Mouse (Mus musculus) embryonic facial prominence, embryonic 14.5 days (tissue): Measurements from ENCODE around the gene Shank2. TPM values are rescaled to one million over a fixed set of nuclear protein-coding genes. Genes with fewer than 3 reads are reported as not detected.

Experiments
- ATAC-seq: fragments of 200-750 bp; cut with Nextera tagmentation; 2 replicates; pipeline ENCODE4 v1.8.0; 2017; ENCODE audit warnings: low read depth, moderate number of reproducible peaks, moderate TSS enrichment
- DNase-seq: peaks from one replicate; pipeline ENCODE4 v3.0.0-alpha.2; 2015; ENCODE audit warnings: low spot score
- H3K27ac ChIP-seq: fragments of 300-500 bp; sonication (generic); replicated peaks from 2 replicates; pipeline ENCODE4 v1.5.1; 2014; ENCODE audit warnings: low read depth, mild to moderate bottlenecking, low read length, moderate library complexity
- H3K27me3 ChIP-seq: fragments of 300-500 bp; sonication (generic); replicated peaks from 2 replicates; pipeline ENCODE4 v1.6.1; 2014; ENCODE audit warnings: low read length; ENCODE audit not compliant: control insufficient read depth, insufficient read depth
- H3K36me3 ChIP-seq: fragments of 300-500 bp; sonication (generic); 2 replicates; pipeline ENCODE4 v1.6.1; 2014; ENCODE audit warnings: low read length, mixed read lengths; ENCODE audit not compliant: control insufficient read depth, insufficient read depth
- H3K4me1 ChIP-seq: fragments of 300-500 bp; sonication (generic); 2 replicates; pipeline ENCODE4 v1.6.1; 2014; ENCODE audit warnings: antibody characterized with exemption, low read length; ENCODE audit not compliant: control insufficient read depth, insufficient read depth
- H3K4me2 ChIP-seq: fragments of 300-500 bp; sonication (generic); 2 replicates; pipeline ENCODE4 v1.6.1; 2014; ENCODE audit warnings: low read depth, mild to moderate bottlenecking, low read length, moderate library complexity, mixed read lengths
- H3K4me3 ChIP-seq: fragments of 300-500 bp; sonication (generic); 2 replicates; pipeline ENCODE4 v1.5.1; 2014; ENCODE audit warnings: low read depth, mild to moderate bottlenecking, low read length
- H3K9ac ChIP-seq: fragments of 300-500 bp; sonication (generic); 2 replicates; pipeline ENCODE4 v1.6.1; 2014; ENCODE audit warnings: low read depth, mild to moderate bottlenecking, low read length, moderate library complexity, mixed read lengths
- H3K9me3 ChIP-seq: fragments of 300-500 bp; sonication (generic); 2 replicates; pipeline ENCODE4 v1.6.1; 2016; ENCODE audit warnings: low read length; ENCODE audit not compliant: control insufficient read depth
- WGBS: fragments of 180-500 bp; shearing (Covaris S2); extraction: QIAGEN DNeasy Blood & Tissue Kit; methylation state at CpG from one replicate; pipeline ENCODE4 v1.1.7; 2014; 5-methylcytosine and 5-hydroxymethylcytosine counted together
- polyA plus RNA-seq: library from polyadenylated mRNA; unstranded; fragments of >200 nt; fragmentation: Nextera tagmentation; extraction: Ambion mirVana; gene quantifications from 2 replicates; pipeline ENCODE4 v1.2.1, GENCODE M21; 2014

Shank2 gene
- polyA plus RNA-seq, 1 experiment from 2014 or later, result 0.72 TPM

DNA sequence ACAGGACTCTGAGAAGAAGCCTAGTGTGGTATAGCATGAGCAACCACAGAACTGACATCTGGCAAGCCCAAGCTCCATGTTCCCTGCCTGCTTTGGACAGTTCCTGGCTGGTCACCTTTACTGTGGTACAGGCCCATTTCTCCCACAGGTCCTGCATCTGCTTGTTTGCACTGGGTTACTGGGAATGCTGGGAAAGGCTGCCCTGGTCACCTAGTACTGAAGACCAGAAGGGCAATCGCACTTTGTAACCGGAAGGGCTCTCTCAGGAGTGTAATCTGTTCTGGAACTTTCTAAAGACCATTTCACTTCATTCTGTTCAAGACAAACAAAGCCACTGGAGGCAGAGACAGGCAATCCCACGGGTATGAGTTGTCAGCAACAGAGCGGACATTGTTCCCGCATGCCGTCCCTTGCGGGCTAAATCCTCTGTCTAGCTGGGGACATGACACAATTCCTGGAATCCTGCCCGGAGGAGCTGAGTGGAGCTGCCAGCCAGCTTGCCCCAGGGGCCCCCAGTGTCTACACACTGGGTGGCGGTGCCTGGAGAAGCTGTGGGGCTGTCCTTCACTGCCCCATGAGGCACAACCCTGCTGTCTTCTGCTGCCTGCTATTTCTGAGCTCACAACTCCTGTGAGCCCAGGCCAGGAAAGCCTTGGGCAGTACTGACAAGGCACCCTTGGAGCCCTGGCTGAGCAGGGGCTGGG is 36.4 kb downstream of the Shank2 start:
- H3K4me2 ChIP-seq, result no peak overlapping the region
- H3K36me3 ChIP-seq, result no peaks in the 10 kb centered on the region
- H3K27me3 ChIP-seq, result no peaks in the 10 kb centered on the region
- 22% methylated on average over 9 of the region's 9 CpGs for WGBS
- H3K9me3 ChIP-seq, result no peaks in the 10 kb centered on the region
- no peak overlapping the region for H3K9ac ChIP-seq
- H3K4me3 ChIP-seq, result no peak overlapping the region
- DNase-seq (peak; percentile 86), ATAC-seq (peak; percentile 91)
- 0 out of 2 replicates have a peak overlapping the region, but pooled peaks have one; percentile 10 for H3K27ac ChIP-seq
- H3K4me1 ChIP-seq, result peaks cover 5% of the 10 kb centered on the region; the same call in 1 of the 2 replicates

DNA sequence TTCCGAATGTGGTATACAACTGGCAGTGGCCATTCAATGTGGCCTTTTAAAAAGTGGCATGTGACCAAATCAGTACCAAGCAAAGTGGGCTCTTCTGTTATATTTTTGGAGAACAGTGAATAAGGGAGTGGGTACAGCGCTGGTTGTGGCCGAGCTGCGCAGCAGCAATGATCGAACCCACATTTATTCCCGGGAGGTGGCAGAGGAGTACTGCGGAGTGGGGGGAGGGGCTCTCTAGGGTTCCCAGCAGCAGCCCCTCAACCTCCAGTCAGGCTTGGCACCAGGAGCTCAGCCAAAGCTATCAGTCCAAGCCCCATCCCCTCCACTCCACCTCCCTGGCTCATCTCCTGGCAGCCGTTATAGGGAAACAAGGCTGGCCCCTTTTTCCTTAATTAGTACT is 37.0 kb downstream of the Shank2 start:
- peak; percentile 45; the same call in 1 of the 2 replicates for ATAC-seq
- Histone ChIP-seq H3K36me3 (no peaks in the 10 kb centered on the region), H3K4me3 (no peak overlapping the region), H3K27ac (no peak overlapping the region), H3K9ac (no peak overlapping the region), H3K27me3 (no peaks in the 10 kb centered on the region), H3K4me1 (peaks cover 5% of the 10 kb centered on the region; the same call in 1 of the 2 replicates), H3K4me2 (no peak overlapping the region), H3K9me3 (no peaks in the 10 kb centered on the region)
- 60% methylated on average over 8 of the region's 8 CpGs for WGBS
- no peak for DNase-seq

DNA sequence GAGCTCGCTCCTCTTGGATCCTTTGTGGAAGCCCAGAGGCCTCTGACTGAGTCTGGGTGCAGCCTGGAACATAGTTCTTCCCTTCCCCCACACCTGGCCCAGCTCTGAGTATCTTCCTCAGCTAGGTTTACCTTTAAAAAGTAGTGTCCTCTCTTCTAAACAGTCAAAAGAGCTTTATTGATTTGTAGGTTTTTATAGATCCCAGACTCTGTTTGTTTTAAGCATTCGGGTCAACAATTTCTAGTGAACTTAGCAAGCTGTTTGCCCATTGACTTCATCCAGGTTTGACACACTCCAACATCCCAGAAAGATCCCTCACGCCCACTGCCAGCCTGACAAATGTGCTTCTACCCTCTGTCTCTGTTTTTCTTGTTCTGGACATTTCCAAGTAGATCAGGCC is 38.6 kb downstream of the Shank2 start:
- no peak overlapping the region for H3K4me3 ChIP-seq
- H3K9ac ChIP-seq, result no peak overlapping the region
- ATAC-seq (no peak), DNase-seq (no peak)
- no peaks in the 10 kb centered on the region for H3K36me3 ChIP-seq
- H3K27me3 ChIP-seq, result no peaks in the 10 kb centered on the region
- H3K9me3 ChIP-seq, result no peaks in the 10 kb centered on the region
- no peak overlapping the region for H3K27ac ChIP-seq
- 63% methylated on average over 3 of the region's 3 CpGs for WGBS
- no peak overlapping the region for H3K4me2 ChIP-seq
- H3K4me1 ChIP-seq, result peaks cover 5% of the 10 kb centered on the region; the same call in 1 of the 2 replicates

DNA sequence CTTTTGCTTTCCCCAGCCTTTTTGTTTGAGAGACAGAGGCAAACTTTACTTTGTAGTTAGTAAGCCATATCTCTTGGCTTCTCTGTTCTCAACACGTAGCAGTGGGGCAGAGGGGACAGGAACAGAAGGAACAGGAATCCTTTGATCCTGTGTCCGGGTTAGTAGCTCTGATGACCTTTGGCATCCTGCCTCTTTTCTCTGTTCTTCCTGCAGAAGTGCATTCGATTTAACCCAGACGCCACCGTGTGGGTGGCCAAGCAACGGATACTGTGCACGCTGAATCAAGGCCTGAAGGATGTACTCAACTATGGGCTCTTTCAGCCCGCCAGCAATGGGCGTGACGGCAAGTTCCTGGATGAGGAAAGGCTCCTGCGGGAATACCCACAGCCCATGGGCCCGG is 50.3 kb downstream of the Shank2 start:
- no peaks in the 10 kb centered on the region for H3K9me3 ChIP-seq
- no peak overlapping the region for H3K4me3 ChIP-seq
- no peak overlapping the region for H3K27ac ChIP-seq
- H3K4me2 ChIP-seq, result no peak overlapping the region
- peak; percentile 38 for DNase-seq
- no peak for ATAC-seq
- no peak overlapping the region for H3K9ac ChIP-seq
- WGBS, result 2% methylated on average over 12 of the region's 12 CpGs
- no peaks in the 10 kb centered on the region for H3K36me3 ChIP-seq
- H3K27me3 ChIP-seq, result no peaks in the 10 kb centered on the region
- H3K4me1 ChIP-seq, result no peaks in the 10 kb centered on the region

DNA sequence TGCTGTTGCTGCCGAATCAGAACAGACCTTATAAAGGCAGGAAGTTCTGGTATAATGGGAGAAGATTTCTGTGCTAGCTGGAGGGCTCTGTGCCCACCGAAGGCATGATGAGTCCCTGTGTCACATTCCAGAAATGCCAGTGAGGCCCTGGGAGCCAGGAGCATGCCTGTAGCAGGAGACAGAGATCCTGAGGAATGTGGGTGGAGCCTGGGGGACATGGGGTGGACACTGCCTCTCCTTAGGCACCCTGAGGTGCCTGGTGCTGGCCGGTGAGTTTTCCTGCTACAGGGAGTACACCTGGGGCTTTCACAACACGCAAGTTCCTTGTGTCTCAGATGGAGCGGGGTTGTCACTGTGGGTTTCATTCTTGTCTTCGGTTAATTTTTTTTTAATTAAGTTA is 53.5 kb downstream of the Shank2 start:
- Histone ChIP-seq H3K9ac (no peak overlapping the region), H3K9me3 (no peaks in the 10 kb centered on the region), H3K4me1 (no peaks in the 10 kb centered on the region), H3K27ac (no peak overlapping the region), H3K36me3 (no peaks in the 10 kb centered on the region), H3K27me3 (no peaks in the 10 kb centered on the region), H3K4me2 (no peak overlapping the region), H3K4me3 (no peak overlapping the region)
- ATAC-seq (no peak), DNase-seq (peak; percentile 18)
- WGBS, result 44% methylated on average over 6 of the region's 6 CpGs

DNA sequence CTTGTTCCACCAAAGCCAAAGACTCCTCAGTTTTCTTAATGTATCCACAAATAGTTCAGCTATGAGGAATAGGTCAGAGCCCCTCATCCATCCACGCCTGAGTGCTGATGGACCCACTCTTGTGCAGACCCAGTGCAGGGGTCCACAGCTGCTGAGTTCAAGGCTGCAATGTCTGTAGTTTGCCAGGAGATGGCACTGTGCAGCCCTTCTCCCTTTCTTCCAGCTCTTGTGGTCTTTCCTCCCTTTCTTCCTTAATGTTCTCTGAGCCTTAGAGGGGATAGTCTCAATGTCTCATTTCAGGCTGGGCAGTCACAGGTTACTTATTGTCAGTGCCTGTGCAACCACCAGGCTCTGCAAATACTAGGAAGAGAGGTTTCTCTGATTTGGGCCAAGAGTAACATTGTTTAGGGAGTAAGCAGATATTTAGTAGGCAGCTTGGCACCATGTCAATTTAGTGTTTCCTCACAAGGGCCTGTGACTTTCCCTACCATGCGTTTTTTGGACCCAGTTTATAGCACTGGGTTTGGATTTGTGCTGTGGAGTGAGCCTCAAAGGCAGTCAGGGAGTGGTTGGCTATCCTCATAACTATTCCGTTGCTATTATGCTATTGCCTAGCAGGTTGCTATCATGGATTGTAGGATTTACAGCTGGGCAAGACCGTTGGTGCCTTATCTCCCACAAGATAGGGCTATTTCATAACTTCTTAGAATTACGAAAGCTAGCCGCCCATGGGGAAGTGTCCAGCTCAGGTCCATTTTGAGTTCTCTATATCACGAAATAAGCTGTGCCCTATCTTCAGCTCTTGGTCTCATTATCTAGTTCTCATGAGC is 54.2 kb downstream of the Shank2 start:
- Histone ChIP-seq H3K9me3 (no peaks in the 10 kb centered on the region), H3K4me2 (no peak overlapping the region), H3K4me1 (no peaks in the 10 kb centered on the region), H3K36me3 (no peaks in the 10 kb centered on the region), H3K27ac (no peak overlapping the region), H3K27me3 (no peaks in the 10 kb centered on the region), H3K4me3 (no peak overlapping the region), H3K9ac (no peak overlapping the region)
- ATAC-seq (no peak), DNase-seq (no peak)
- WGBS, result 70% methylated on average over 7 of the region's 7 CpGs

DNA sequence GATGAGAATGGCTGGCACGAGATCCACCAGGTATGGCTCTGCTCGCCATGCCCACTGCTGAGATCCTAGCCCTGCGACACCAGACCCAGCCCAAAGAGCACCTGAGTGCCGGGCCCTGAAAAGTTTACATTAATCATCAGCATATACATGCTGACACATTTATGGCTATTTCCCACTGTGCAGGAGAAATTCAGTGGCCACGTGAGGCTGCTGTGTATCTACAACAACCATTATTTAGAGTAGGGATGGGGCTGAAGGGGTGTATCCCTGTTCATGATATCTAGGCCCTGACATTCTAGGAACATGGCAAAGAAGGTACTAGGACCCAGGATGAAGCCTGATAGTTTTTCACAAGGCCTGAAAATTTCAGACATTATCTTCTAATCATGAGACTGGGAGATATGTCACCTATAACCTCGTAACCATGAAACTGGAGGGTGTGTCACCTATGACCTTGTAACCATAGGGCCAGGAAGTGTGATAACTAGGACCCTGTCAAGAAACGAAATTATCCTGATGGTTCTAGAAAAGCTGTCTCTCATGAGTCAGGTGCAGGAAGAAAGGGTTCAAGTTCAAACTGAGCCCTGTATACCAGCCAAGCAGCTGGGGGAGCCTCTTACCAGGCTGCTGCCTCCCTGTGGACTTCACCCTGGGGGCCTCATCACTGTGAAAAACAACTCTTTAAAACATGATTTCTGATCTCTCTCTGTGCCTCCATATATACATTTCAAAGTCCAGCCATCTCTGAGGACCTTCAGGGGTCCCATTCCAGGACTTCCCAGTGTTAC is 68.6 kb downstream of the Shank2 start:
- Histone ChIP-seq H3K4me3 (no peak overlapping the region), H3K9me3 (no peaks in the 10 kb centered on the region), H3K27ac (no peak overlapping the region), H3K4me1 (no peaks in the 10 kb centered on the region), H3K27me3 (no peaks in the 10 kb centered on the region), H3K9ac (no peak overlapping the region), H3K36me3 (no peaks in the 10 kb centered on the region), H3K4me2 (no peak overlapping the region)
- ATAC-seq (no peak), DNase-seq (no peak)
- 77% methylated on average over 7 of the region's 7 CpGs for WGBS

DNA sequence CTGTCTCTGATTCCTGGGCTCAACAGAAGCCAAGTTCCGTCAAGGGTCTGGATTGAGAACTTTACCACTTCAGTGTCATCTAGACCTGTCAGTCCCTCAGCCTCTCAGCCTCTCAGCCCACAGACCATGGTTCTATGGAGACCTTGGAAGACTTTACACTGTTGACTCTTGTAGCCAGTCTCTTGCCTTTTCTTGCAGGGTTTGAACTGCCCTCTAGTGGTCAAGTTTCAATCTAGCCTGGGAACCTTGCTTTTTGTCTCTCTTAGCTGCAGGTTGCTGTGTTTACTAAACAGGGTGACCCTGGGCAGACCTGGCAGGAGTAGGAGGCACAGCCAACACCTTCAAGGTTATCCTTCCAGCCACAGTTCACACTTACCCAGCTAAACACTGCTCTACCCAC is 70.5 kb downstream of the Shank2 start:
- no peaks in the 10 kb centered on the region for H3K27me3 ChIP-seq
- H3K4me3 ChIP-seq, result no peak overlapping the region
- H3K4me2 ChIP-seq, result no peak overlapping the region
- 45% methylated on average over 1 of the region's 1 CpGs for WGBS
- no peak overlapping the region for H3K9ac ChIP-seq
- no peak for ATAC-seq
- DNase-seq, result peak; percentile 30
- H3K9me3 ChIP-seq, result no peaks in the 10 kb centered on the region
- no peak overlapping the region for H3K27ac ChIP-seq
- no peaks in the 10 kb centered on the region for H3K4me1 ChIP-seq
- H3K36me3 ChIP-seq, result no peaks in the 10 kb centered on the region
